Mouse (Mus musculus) heart, embryonic 14.5 days (tissue): ENCODE results near the gene 2900026A02Rik. TPM values are rescaled to one million over a fixed set of nuclear protein-coding genes. Genes with fewer than 3 reads are reported as not detected.

Experiments used
- ATAC-seq: fragments of 200-750 bp; cut with Nextera tagmentation; 2 replicates; pipeline ENCODE4 v1.8.0; 2017; ENCODE audit warnings: low read depth, moderate TSS enrichment; ENCODE audit not compliant: insufficient number of reproducible peaks, insufficient read depth, low FRiP score
- H3K27ac ChIP-seq, 2 experiments: fragments of 200-500 bp in 1 of 2; fragments of 300-500 bp in 1 of 2; sonication (generic) in 1 of 2; replicated peaks in 1 of 2; 2 replicates each; pipeline ENCODE4 v1.5.1; 2012 to 2014; ENCODE audit warnings: low read depth in 2 of 2, low read length in 2 of 2, control low read depth in 1 of 2, mild to moderate bottlenecking in 1 of 2, mixed read lengths in 1 of 2; ENCODE audit not compliant: control insufficient read depth in 1 of 2, insufficient read depth in 1 of 2
- H3K27me3 ChIP-seq: fragments of 300-500 bp; sonication (generic); 2 replicates; pipeline ENCODE4 v1.6.1; 2014; ENCODE audit warnings: mild to moderate bottlenecking, low read length, control low read depth; ENCODE audit not compliant: control insufficient read depth, insufficient read depth
- H3K36me3 ChIP-seq: fragments of 300-500 bp; sonication (generic); 2 replicates; pipeline ENCODE4 v1.6.1; 2014; ENCODE audit warnings: mild to moderate bottlenecking, control low read depth, low read length, mixed read lengths; ENCODE audit not compliant: control insufficient read depth, insufficient read depth
- H3K4me1 ChIP-seq, 2 experiments: fragments of 200-500 bp in 1 of 2; fragments of 300-500 bp in 1 of 2; sonication (generic) in 1 of 2; 2 replicates each; pipeline ENCODE4 v1.6.1; 2012 to 2014; ENCODE audit warnings: low read length in 2 of 2, control low read depth in 1 of 2, mixed read lengths in 1 of 2; ENCODE audit not compliant: control insufficient read depth in 2 of 2, insufficient read depth in 2 of 2
- H3K4me2 ChIP-seq: fragments of 300-500 bp; sonication (generic); 2 replicates; pipeline ENCODE4 v1.6.1; 2014; ENCODE audit warnings: mild to moderate bottlenecking, low read length
- H3K4me3 ChIP-seq, 2 experiments: fragments of 200-500 bp in 1 of 2; fragments of 300-500 bp in 1 of 2; sonication (generic) in 1 of 2; 2 replicates each; pipeline ENCODE4 v1.5.1; 2012 to 2014; ENCODE audit warnings: low read length in 2 of 2, mild to moderate bottlenecking in 2 of 2, control low read depth in 1 of 2, low read depth in 1 of 2, moderate library complexity in 1 of 2; ENCODE audit not compliant: control insufficient read depth in 1 of 2, insufficient read depth in 1 of 2
- H3K9ac ChIP-seq: fragments of 300-500 bp; sonication (generic); 2 replicates; pipeline ENCODE4 v1.6.1; 2014; ENCODE audit warnings: mild to moderate bottlenecking, low read length
- H3K9me3 ChIP-seq: fragments of 300-500 bp; sonication (generic); 2 replicates; pipeline ENCODE4 v1.6.1; 2016; ENCODE audit warnings: low read length, control low read depth; ENCODE audit not compliant: control insufficient read depth
- WGBS: fragments of 180-500 bp; shearing (Covaris S2); extraction: QIAGEN DNeasy Blood & Tissue Kit; methylation state at CpG from one replicate; pipeline ENCODE4 v1.1.7; 2014; 5-methylcytosine and 5-hydroxymethylcytosine counted together
- polyA plus RNA-seq: library from polyadenylated mRNA; unstranded; fragments of >200 nt; fragmentation: Nextera tagmentation; extraction: Ambion mirVana; gene quantifications from 2 replicates; pipeline ENCODE4 v1.2.1, GENCODE M21; 2014

The 2900026A02Rik gene
- polyA plus RNA-seq, 1 experiment from 2014 or later = 10.3 TPM

DNA sequence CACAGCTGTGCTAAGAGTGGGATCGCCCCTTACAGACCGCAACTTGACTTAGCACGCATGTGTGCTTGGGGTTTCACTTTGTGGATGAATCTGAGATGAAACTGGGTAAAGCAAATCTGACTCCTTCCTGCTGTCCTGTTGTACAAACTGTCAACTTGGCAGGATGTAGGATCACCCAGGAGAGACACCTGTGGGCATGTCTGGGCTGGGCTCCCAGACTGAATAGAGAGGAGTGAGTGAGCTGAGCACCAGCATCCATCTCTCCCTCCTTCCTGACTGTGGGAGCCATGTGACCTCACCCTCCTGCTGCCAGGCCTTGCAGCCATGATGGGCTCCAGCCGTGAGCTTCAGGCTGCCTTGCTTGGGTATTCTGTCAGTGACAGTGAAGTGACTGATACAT, 115.6 kb downstream of the 2900026A02Rik start:
- no peak for ATAC-seq
- Histone ChIP-seq H3K27me3 (no peaks in the 10 kb centered on the region), H3K4me2 (no peak overlapping the region), H3K4me1 (peaks cover 42 to 64% of the 10 kb centered on the region in 2 experiments), H3K9ac (no peak overlapping the region), H3K36me3 (peaks cover 10% of the 10 kb centered on the region), H3K4me3 (no peak overlapping the region), H3K9me3 (no peaks in the 10 kb centered on the region), H3K27ac (no peak overlapping the region)
- 81% methylated on average over 4 of the region's 4 CpGs for WGBS

DNA sequence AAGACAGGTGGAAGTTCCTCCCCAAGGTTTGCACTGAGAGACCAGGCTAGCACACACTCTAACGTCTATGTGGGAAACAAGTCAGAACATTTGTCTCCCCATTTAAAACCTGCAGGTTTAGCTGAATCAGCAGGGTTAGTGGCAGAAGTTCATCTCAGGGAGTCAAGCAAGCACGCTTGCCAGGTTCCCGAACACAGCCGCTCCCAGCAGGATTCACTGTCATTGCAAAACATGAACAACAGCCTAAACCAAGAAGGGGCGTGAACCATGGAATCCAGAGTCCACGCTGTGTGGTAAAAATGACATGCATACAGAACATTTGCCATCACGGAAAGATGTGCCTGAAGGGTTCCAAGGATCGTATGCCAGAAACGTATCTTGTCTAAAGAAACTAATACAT, 116.0 kb downstream of the 2900026A02Rik start:
- no peak overlapping the region for H3K4me2 ChIP-seq
- H3K4me1 ChIP-seq = peaks cover 42 to 64% of the 10 kb centered on the region in 2 experiments
- no peak overlapping the region for H3K9ac ChIP-seq
- no peak overlapping the region for H3K27ac ChIP-seq
- H3K4me3 ChIP-seq = no peak overlapping the region
- ATAC-seq = no peak
- peaks cover 15% of the 10 kb centered on the region for H3K36me3 ChIP-seq
- no peaks in the 10 kb centered on the region for H3K27me3 ChIP-seq
- 83% methylated on average over 9 of the region's 9 CpGs for WGBS
- H3K9me3 ChIP-seq = no peaks in the 10 kb centered on the region

DNA sequence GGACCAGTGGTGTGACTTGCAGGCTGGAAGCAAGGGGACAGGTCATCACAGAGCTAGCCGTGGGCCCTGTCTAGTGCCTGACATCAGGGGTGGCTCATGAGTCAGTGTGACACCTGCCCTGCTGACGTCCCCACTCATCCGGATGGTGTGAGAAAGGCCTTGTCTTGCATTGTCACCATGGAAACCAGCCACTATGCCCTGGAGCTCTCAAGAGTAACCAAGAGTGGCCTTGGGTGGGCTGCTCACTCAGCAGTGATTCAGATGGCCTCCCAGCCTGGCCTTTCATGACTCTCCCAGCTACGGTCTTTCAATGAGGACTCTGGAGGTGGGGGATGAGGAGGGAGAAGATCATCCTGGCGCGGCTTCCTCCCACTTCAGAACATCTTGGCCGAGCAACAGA, 118.6 kb downstream of the 2900026A02Rik start:
- ATAC-seq = no peak
- Histone ChIP-seq H3K27ac (peak overlapping the region in 1 of 2 experiments; percentile 47; a peak in 2 of 4 replicates), H3K4me3 (no peak overlapping the region), H3K4me1 (peaks cover 26 to 48% of the 10 kb centered on the region in 2 experiments), H3K36me3 (peaks cover 32% of the 10 kb centered on the region), H3K9ac (no peak overlapping the region), H3K4me2 (0 out of 2 replicates have a peak overlapping the region, but pooled peaks have one; percentile 6), H3K9me3 (no peaks in the 10 kb centered on the region), H3K27me3 (no peaks in the 10 kb centered on the region)
- 35% methylated on average over 7 of the region's 7 CpGs for WGBS

DNA sequence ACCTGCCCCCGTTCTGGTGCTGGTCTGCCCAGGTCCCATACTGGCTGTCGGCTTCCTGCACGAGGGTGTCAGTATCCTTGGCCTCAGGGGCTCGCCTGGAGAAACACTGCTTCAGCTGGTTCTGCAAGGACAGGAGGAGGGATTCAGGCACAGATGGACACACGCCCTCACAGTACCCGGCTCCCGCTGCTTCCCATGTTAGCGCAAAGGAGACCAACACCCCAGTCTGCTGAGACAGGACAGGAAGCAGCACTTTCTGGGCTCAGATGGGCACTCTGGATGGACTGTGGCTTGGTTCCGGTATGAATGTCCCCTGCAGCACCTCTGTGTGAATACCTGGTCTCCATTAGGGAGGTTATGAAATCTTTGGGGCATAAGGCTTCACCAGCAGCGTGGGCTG, 119.6 kb downstream of the 2900026A02Rik start:
- WGBS = 81% methylated on average over 10 of the region's 10 CpGs
- no peak for ATAC-seq
- Histone ChIP-seq H3K27me3 (no peaks in the 10 kb centered on the region), H3K36me3 (peaks cover 42% of the 10 kb centered on the region), H3K27ac (peak overlapping the region in 1 of 2 experiments; percentile 47; a peak in 2 of 4 replicates), H3K9me3 (no peaks in the 10 kb centered on the region), H3K9ac (no peak overlapping the region; the same call in 1 of the 2 replicates), H3K4me3 (no peak overlapping the region), H3K4me1 (peaks cover 16 to 39% of the 10 kb centered on the region in 2 experiments), H3K4me2 (no peak overlapping the region; the same call in 1 of the 2 replicates)

DNA sequence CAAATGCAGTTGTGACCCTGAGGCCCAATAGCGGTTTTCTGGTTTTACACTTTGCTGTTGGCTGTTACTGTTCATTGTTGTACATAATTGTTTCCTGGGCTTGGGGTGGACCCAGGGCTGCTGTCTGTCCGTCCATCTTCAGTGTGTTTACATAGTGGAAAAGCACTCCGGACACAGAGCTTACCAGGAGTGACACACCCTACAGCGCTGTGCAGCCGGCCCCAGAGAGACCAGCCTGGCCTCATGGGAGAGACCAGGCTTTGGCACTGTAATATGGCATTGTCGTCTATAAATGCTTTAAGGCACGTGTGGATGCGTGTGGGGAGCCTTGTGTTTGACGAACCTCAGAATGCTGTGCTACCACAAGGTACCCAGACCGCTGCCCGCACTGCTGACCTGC, 120.6 kb downstream of the 2900026A02Rik start:
- H3K4me3 ChIP-seq = no peak overlapping the region
- no peak overlapping the region for H3K4me2 ChIP-seq
- WGBS = 81% methylated on average over 11 of the region's 11 CpGs
- peaks cover 52% of the 10 kb centered on the region for H3K36me3 ChIP-seq
- ATAC-seq = no peak
- H3K27ac ChIP-seq = no peak overlapping the region
- peaks cover 16 to 39% of the 10 kb centered on the region in 2 experiments for H3K4me1 ChIP-seq
- H3K9ac ChIP-seq = no peak overlapping the region
- no peaks in the 10 kb centered on the region for H3K9me3 ChIP-seq
- H3K27me3 ChIP-seq = no peaks in the 10 kb centered on the region

DNA sequence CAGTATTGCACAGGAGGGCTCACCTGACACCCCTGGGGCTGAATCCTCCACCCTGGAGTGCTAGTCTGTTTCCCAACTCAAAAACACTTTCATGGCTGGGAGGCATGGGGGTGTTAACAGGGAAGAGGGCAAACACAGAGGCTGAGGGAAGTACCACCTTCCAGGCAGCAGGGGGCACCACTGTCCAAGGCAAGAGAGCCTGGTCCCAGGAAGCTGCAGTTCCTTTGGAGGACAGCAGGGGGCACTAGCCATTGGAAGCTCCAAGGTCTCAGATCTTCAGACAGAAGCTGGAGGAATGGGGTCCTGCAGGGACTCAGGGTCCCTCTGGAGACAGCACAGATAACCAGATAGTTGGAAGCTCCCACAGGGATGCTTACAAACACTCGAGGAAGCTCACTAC, 121.5 kb downstream of the 2900026A02Rik start:
- WGBS = 35% methylated on average over 1 of the region's 1 CpGs
- peak; percentile 19; the same call in 1 of the 2 replicates for ATAC-seq

DNA sequence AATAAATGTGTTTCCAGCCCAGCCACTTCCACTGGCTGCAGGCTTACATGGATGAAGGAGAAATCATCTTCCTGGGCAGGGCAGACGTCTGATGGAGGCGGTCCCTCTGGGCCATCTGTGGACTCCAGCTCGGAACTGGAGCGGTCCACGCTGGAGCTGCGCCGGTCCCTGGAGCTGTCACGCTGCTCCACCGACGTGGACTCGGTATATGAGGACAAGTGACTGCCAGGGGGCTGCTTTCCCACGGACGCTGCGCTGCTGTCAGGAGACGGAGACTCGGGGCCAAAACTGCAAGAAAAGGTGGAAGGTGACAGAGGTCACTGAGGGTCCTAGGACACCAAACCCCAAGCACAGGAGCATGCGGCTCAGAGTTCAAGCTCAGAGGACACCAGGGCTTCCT, 123.5 kb downstream of the 2900026A02Rik start:
- Histone ChIP-seq H3K4me2 (no peak overlapping the region), H3K27me3 (no peaks in the 10 kb centered on the region), H3K9me3 (no peaks in the 10 kb centered on the region), H3K36me3 (peaks cover 80% of the 10 kb centered on the region), H3K9ac (no peak overlapping the region), H3K27ac (no peak overlapping the region), H3K4me1 (peaks cover 10 to 20% of the 10 kb centered on the region in 2 experiments), H3K4me3 (no peak overlapping the region)
- 92% methylated on average over 17 of the region's 17 CpGs for WGBS
- no peak for ATAC-seq

More for the DNA sequence above, 121.5 kb downstream of the 2900026A02Rik start:
- Histone ChIP-seq H3K9me3 (no peaks in the 10 kb centered on the region), H3K4me2 (no peak overlapping the region), H3K36me3 (peaks cover 61% of the 10 kb centered on the region), H3K4me3 (no peak overlapping the region), H3K27me3 (no peaks in the 10 kb centered on the region), H3K27ac (no peak overlapping the region), H3K4me1 (peaks cover 16 to 33% of the 10 kb centered on the region in 2 experiments), H3K9ac (no peak overlapping the region)

DNA sequence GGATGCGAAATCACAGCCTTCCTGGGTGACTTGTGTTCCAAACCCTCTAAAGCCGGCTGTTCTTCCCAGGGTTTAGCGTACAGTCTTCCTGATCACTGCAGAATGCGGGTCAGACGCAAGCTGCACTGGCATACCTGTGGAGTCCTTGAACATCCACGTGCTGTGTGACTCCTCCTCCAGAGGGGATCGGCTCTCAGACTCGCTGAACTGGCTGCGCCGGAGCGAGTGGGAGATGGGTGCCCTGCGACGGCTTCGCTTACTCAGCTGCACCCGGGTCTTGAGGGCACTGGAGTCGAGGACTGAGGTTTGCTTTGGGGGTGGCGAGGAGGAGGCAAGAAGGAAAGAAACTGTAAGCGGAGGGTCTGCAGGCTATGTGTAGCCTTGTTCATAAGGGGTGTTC, 125.6 kb downstream of the 2900026A02Rik start:
- H3K4me3 ChIP-seq = no peak overlapping the region
- H3K9me3 ChIP-seq = no peaks in the 10 kb centered on the region
- 90% methylated on average over 18 of the region's 18 CpGs for WGBS
- H3K4me1 ChIP-seq = peaks cover 0 to 6% of the 10 kb centered on the region in 2 experiments; a peak in 2 of 4 replicates
- no peak overlapping the region for H3K27ac ChIP-seq
- H3K36me3 ChIP-seq = peaks cover 89% of the 10 kb centered on the region
- no peaks in the 10 kb centered on the region for H3K27me3 ChIP-seq
- H3K4me2 ChIP-seq = no peak overlapping the region
- no peak for ATAC-seq
- no peak overlapping the region for H3K9ac ChIP-seq
